Mouse (Mus musculus): ENCODE results near the gene Ap5b1.

Ap5b1 gene

GRCm38 (mm10) chr19:5609547-5610404 is 42.0 kb downstream of the Ap5b1 start, which contains the start of gene Kat5:
Kat5 (minus strand) TSS chr19:5610237.
- peak; percentile 70 for DNase-seq (ENCODE audit: extremely low read depth, low read depth)

- DNase-seq (ENCODE audit: extremely low read depth, low read depth): no peak
Measured at GRCm38 (mm10) chr19:5611973-5612372, 44.1 kb downstream of the Ap5b1 start.

- DNase-seq (ENCODE audit: extremely low read depth, low read depth): peak; percentile 88
Measured at GRCm38 (mm10) chr19:5612762-5613411, 45.1 kb downstream of the Ap5b1 start.

- no peak for DNase-seq (ENCODE audit: extremely low read depth, low read depth)
Measured at GRCm38 (mm10) chr19:5614953-5615352, 47.1 kb downstream of the Ap5b1 start.

GRCm38 (mm10) chr19:5620007-5620406 is 52.2 kb downstream of the Ap5b1 start:
- DNase-seq (ENCODE audit: extremely low read depth, low read depth): no peak
